Mouse (Mus musculus) embryonic facial prominence, embryonic 10.5 days (tissue): Measurements from ENCODE around the gene Gjd3. TPM values are rescaled to one million over a fixed set of nuclear protein-coding genes. Genes with fewer than 3 reads are reported as not detected.

Experiments
- DNase-seq: peaks from one replicate; pipeline ENCODE4 v3.0.0-alpha.2; 2017; ENCODE audit warnings: low spot score
- H3K27ac ChIP-seq: fragments of 300-500 bp; sonication (generic); replicated peaks from 2 replicates; pipeline ENCODE4 v1.5.1; 2016; ENCODE audit warnings: mild to moderate bottlenecking
- H3K27me3 ChIP-seq: fragments of 300-500 bp; sonication (generic); replicated peaks from 2 replicates; pipeline ENCODE4 v1.6.1; 2016; ENCODE audit warnings: low read depth, mild to moderate bottlenecking; ENCODE audit not compliant: poor library complexity, severe bottlenecking
- H3K36me3 ChIP-seq: fragments of 300-500 bp; sonication (generic); replicated peaks from 2 replicates; pipeline ENCODE4 v1.6.1; 2016; ENCODE audit warnings: mild to moderate bottlenecking, moderate library complexity
- H3K4me1 ChIP-seq: fragments of 300-500 bp; sonication (generic); 2 replicates; pipeline ENCODE4 v1.6.1; 2016
- H3K4me3 ChIP-seq: fragments of 300-500 bp; sonication (generic); 2 replicates; pipeline ENCODE4 v1.5.1; 2016; ENCODE audit warnings: mild to moderate bottlenecking, moderate library complexity
- H3K9me3 ChIP-seq: fragments of 300-500 bp; sonication (generic); 2 replicates; pipeline ENCODE4 v1.6.1; 2016; ENCODE audit warnings: mild to moderate bottlenecking
- WGBS: fragments of 180-500 bp; shearing (Covaris S2); methylation state at CpG from one replicate; pipeline ENCODE4 v1.1.7; 2016; 5-methylcytosine and 5-hydroxymethylcytosine counted together
- polyA plus RNA-seq: library from polyadenylated mRNA; unstranded; fragments of >200 nt; fragmentation: Nextera tagmentation; extraction: Ambion mirVana; gene quantifications from 2 replicates; pipeline ENCODE4 v1.2.1, GENCODE M21; 2016

The Gjd3 gene
- polyA plus RNA-seq, 1 experiment from 2014 or later, result not detected

DNA sequence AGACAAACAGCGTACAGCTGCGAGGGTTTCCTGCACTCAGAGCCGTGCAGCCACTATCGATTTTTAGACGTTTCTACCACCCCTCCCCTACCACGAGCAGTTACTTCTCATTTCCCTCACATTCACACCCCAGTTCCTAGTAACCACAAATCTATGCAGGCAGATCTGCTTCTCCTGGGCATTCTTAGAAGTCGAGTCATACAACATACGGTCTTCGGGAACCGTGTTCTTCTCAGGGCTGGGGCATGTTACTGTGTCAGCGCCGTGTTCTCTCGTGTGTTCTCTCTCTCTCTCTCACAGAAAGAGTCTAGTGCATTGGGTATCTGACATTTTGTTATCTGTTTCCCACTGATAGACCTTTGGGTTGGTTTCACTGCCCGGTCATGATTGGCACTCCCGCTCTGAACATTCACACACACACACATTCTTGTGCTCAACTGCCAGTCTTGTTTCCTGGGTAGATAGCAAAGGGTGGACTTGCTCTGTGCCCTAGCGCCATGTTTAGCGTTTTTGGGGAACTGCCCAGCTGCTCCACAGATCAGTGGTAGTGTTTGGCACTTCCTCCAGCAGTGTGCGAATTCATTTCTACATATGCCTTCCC, 34.7 kb downstream of the Gjd3 start:
- 87% methylated on average over 18 of the region's 18 CpGs for WGBS
- Histone ChIP-seq H3K27me3 (no peaks in the 10 kb centered on the region), H3K9me3 (no peaks in the 10 kb centered on the region), H3K4me1 (peaks cover 86% of the 10 kb centered on the region), H3K36me3 (peaks cover 58% of the 10 kb centered on the region), H3K4me3 (no peak overlapping the region), H3K27ac (no peak overlapping the region)
- no peak for DNase-seq

DNA sequence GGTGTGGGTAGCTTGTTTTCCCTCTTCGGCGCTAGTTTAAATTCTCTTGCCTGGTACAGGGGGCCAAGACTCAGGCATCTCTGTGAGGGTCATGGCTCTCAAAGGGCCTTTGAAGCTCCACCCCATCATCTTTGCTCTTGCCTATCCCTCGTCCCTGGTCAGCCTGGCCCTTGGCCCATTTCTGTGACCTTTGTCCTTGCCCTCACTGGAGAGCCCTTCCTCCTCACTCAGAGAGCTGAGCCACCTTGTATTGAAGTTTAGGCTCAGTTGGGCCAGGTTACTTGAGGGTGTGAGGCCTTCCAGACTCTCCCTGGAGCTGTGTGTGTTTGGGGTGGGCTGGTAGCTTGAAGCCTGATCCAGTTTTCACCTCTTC, 37.2 kb downstream of the Gjd3 start:
- Histone ChIP-seq H3K27me3 (no peaks in the 10 kb centered on the region), H3K4me3 (no peak overlapping the region), H3K27ac (peak overlapping the region; percentile 94), H3K36me3 (peaks cover 33% of the 10 kb centered on the region), H3K9me3 (no peaks in the 10 kb centered on the region), H3K4me1 (peaks cover 93% of the 10 kb centered on the region)
- WGBS, result 39% methylated on average over 3 of the region's 3 CpGs
- DNase-seq, result no peak

DNA sequence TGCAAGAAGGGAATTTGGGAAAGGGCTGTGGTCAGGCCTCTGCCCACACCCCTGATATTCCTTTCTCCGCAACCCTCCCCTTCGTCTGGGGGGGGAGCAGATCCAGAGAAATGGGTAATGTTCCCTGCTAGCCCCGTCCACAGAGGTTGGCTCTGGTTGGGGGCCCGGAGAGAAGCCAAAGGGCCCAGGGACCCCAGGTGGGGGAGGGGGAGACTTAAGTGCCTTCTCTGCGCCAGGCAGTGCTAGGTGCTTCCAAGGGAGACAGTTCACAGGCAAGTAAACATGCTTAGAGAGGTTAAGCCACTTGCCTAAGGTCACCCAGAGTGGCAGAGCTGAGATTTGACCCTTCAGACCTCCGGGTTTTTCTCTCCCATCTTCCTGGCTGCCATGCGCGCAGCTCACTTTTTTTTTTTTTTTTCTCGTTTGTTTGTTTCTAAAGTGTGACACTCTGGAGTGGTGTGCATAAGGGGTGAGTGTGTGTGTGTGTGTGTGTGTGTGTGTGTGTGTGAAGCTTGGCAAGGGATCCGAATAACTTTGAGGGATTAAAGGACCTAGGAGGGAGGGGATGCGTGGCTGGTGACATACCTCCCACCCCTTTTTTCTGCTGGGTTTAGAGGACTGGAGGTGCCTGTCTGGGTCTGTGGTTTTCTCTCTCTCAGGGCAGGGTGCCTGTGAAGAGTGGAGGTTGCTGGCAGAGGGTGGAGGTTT, 37.8 kb downstream of the Gjd3 start:
- Histone ChIP-seq H3K27me3 (no peaks in the 10 kb centered on the region), H3K27ac (peak overlapping the region; percentile 94), H3K36me3 (peaks cover 29% of the 10 kb centered on the region), H3K4me1 (peaks cover 93% of the 10 kb centered on the region), H3K9me3 (no peaks in the 10 kb centered on the region), H3K4me3 (peak overlapping the region; percentile 88)
- peak; percentile 21 for DNase-seq
- WGBS, result 22% methylated on average over 11 of the region's 11 CpGs

DNA sequence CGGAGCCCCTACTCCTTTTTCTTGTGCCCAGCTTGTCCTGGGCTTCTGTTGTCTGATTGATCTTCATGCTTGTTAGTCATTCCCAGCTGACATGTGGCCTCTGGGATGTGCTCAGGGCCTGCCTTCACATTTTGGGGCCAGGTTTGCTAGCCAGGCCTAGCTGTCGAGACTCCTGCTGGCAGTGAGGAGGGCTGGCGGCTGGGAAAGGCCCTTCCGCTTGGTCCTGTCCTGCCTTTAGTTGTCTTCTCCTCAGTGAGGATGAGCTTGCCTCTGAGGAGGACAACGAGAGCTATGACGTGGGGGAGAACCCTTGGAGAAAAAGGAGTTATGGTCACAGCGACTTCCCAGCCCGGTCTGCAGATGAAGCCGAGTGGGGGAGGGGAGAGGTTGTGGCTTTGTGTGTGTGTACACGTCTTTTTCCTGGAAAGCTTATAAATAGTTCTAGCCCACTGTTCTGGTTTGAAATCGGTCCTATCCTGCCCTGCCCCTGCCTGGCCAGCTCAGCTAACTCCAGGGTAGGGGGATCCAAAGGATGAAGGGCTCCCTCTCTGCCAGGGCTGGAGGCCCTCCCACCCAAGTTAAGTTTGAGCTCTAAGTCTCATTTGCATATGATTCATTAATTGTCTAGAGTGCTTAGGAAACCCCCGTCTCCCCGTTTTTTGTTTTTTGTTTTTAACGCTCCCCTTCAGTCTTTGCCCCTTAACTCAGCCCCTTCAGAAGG, 38.9 kb downstream of the Gjd3 start:
- Histone ChIP-seq H3K27ac (peak overlapping the region; percentile 94), H3K4me1 (peaks cover 94% of the 10 kb centered on the region), H3K27me3 (no peaks in the 10 kb centered on the region), H3K4me3 (peak overlapping the region; percentile 88), H3K36me3 (peaks cover 24% of the 10 kb centered on the region), H3K9me3 (no peaks in the 10 kb centered on the region)
- peak; percentile 23 for DNase-seq
- WGBS, result 26% methylated on average over 14 of the region's 14 CpGs

DNA sequence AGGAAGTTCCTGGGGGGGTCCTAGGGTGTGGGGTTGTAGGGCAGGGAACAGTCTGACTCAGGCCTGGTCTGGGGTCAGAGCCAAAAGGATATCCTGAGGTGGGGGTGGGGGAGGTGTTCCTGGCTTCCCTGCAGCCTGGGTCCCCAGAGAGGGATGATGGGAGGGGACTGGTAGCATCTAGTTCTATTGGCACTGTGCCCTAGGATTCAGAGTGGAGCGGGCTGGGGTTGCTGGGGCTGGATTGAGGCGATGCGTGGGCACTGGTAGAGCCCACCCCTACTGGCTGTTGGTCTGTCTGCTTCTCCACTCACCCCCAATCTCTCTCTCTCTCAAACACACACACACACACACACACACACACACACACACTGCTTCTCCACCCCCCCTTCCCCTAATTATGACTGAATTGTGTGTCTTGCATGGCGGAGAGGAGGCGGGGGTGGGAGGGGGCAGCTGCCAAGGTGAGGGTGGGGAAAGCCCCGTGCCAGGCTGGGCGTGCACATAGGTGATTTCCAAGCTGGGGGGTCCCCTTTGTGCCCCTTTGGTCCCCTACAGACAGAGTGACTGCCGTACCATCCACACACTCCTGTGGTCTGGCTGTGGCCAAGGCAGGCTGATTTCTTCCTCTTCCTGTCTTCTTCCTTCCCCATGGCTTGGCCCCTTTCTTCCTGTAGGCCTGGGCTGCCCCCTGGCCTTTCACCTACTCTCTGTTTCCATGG, 39.7 kb downstream of the Gjd3 start:
- H3K36me3 ChIP-seq, result peaks cover 23% of the 10 kb centered on the region
- H3K27ac ChIP-seq, result peak overlapping the region; percentile 94
- H3K4me3 ChIP-seq, result peak overlapping the region; percentile 88
- peaks cover 97% of the 10 kb centered on the region for H3K4me1 ChIP-seq
- DNase-seq, result peak; percentile 20
- H3K9me3 ChIP-seq, result no peaks in the 10 kb centered on the region
- WGBS, result 65% methylated on average over 8 of the region's 8 CpGs
- no peaks in the 10 kb centered on the region for H3K27me3 ChIP-seq

DNA sequence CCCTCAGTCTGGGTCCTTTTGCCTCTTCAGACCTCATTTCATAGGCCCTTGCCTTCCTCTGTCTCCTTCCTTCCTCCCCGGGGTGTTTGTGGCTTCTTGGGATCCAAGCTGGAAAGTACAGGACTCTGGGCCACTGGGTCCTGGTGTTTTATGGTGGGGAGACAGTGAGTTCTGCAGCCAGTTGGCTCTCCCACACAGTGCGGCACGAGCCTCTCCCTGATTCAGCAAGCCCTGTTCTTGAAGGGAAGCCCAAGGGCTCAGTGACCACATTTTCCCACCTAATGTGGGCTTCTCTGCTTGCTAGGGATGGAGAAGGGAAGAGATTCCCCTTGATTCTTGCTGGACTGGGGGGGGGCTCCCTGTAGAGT, 40.3 kb downstream of the Gjd3 start:
- Histone ChIP-seq H3K4me3 (peak overlapping the region; percentile 88), H3K4me1 (peaks cover 97% of the 10 kb centered on the region), H3K27ac (peak overlapping the region; percentile 94), H3K27me3 (no peaks in the 10 kb centered on the region), H3K9me3 (no peaks in the 10 kb centered on the region), H3K36me3 (peaks cover 18% of the 10 kb centered on the region)
- DNase-seq, result no peak
- 60% methylated on average over 3 of the region's 3 CpGs for WGBS

DNA sequence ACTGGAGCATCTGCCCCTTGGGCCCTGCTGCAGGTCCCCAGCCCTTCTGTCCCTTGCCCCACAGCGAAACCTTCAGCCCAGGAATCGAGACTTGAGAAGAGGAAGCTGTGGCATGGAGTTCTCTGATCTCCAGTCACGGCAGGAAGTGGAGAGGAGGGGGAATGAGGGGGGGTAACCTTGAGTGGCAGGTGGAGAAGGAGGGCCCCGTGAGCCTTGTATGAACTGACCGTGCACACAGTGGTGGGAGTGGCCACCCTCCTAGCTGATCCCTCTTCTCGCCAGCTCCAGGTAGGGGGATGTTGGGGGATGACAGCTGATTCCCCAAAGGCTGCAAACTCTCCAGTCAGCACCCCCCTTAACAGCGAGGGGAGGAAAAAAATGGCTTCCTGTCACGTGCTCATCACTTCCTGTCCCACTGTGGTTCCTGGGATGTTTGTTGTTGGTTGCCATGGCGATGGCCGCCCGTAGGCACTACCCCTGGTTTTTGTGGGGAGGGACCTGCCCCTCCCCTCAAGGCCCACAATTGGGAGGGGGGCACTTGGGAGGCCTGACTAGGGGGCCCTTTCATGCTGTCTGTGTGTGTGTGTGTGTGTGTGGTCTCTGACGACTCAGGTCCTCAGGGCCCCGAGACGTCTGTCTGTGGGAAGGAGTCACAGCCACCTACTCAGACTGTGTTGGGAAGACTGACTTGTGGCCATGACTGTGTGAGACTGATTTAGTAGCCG, 40.8 kb downstream of the Gjd3 start:
- WGBS, result 7% methylated on average over 15 of the region's 15 CpGs
- no peaks in the 10 kb centered on the region for H3K27me3 ChIP-seq
- H3K9me3 ChIP-seq, result no peaks in the 10 kb centered on the region
- peaks cover 13% of the 10 kb centered on the region for H3K36me3 ChIP-seq
- peak overlapping the region; percentile 88 for H3K4me3 ChIP-seq
- peak overlapping the region; percentile 94 for H3K27ac ChIP-seq
- H3K4me1 ChIP-seq, result peaks cover 97% of the 10 kb centered on the region
- peak; percentile 89 for DNase-seq

DNA sequence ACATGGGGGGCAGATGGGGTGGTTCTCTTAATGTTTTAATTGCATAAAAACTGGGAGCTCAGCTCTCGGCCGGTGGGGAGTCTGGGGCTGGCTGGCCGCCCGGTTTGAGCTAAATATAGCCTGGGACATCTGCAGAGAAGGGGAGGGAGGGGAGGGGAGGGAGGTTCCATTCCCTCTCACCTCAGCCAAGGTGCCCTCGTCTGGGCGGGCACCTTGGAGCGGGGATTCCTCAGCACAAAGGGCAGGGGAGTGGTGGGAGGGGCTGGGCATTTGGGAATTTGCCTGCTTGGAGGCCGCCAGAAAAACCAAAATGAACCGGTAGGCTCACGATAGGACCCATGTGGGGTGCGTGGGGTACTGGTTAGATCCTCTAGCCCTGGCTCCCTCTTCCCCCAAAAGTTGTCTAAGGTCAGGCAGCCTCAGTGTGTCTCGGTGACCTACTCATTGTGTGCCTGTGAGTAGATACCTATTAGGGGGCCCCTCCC, 41.4 kb downstream of the Gjd3 start:
- peak overlapping the region; percentile 94 for H3K27ac ChIP-seq
- DNase-seq, result peak; percentile 35
- peaks cover 100% of the 10 kb centered on the region for H3K4me1 ChIP-seq
- no peaks in the 10 kb centered on the region for H3K27me3 ChIP-seq
- 4% methylated on average over 12 of the region's 12 CpGs for WGBS
- H3K36me3 ChIP-seq, result peaks cover 12% of the 10 kb centered on the region
- H3K9me3 ChIP-seq, result no peaks in the 10 kb centered on the region
- peak overlapping the region; percentile 88 for H3K4me3 ChIP-seq

DNA sequence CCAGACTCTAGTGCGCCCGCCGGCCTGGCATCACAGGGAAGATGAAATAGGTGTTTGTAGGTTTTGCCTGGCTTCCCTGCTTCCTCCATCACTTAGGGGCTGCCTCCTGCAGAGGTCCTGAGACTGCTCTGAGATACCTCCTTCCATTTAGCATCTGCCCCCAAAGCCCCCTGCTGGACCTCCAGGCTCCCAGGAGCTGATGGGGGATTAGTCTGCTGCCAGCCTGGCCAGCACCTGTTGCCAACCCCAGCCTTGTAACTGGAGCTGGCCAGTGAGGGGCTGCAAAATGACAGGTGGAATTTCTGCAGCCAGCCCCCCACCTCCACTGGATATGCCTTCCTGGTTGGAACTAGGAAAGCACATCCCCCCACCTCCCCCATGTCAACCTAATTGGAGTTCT, 42.0 kb downstream of the Gjd3 start:
- 0 out of 2 replicates have a peak, but pooled peaks cover 1% of the 10 kb centered on the region for H3K27me3 ChIP-seq
- H3K4me3 ChIP-seq, result peak overlapping the region; percentile 88
- H3K27ac ChIP-seq, result peak overlapping the region; percentile 94
- 36% methylated on average over 3 of the region's 3 CpGs for WGBS
- H3K4me1 ChIP-seq, result peaks cover 100% of the 10 kb centered on the region
- peaks cover 10% of the 10 kb centered on the region for H3K36me3 ChIP-seq
- DNase-seq, result peak; percentile 41
- H3K9me3 ChIP-seq, result no peaks in the 10 kb centered on the region

DNA sequence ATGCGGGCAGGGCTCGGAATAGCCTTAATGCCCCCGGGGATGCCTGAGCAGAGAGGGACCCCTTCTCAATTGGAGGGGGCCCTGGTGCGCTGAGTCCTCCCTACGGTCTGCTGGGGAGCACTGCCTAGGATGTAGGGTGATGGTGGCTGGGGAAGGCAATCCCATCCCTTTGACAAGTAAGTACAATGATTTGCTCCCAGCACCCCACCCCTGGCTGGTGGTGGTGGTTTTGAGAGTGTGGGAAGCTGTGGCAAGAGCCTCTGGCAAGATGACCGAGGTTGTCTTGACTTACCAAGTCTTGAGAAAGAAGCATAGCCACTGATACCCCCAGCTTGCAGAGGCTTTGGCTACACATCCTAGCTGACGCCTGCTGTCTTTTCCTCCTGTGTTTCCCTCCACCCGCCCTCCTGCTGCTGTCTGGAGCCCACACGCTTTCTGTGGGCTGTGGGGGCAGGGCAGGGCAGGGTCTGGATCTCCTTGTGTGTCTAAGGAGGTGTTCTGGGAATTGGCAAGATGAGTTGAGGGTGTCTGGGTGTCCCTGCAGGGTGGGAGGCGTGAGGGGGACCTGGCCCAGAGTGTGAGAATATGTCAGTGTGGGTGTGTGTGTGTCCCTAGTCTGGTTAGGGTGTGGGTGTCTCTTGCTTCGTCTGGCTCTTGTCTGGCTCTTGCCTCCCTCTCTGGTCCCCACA, 42.7 kb downstream of the Gjd3 start:
- peaks cover 11% of the 10 kb centered on the region for H3K36me3 ChIP-seq
- no peaks in the 10 kb centered on the region for H3K9me3 ChIP-seq
- peak overlapping the region; percentile 94 for H3K27ac ChIP-seq
- H3K27me3 ChIP-seq, result peaks cover 8% of the 10 kb centered on the region; the same call in 1 of the 2 replicates
- peaks cover 100% of the 10 kb centered on the region for H3K4me1 ChIP-seq
- DNase-seq, result peak; percentile 13
- 44% methylated on average over 11 of the region's 11 CpGs for WGBS
- peak overlapping the region; percentile 88 for H3K4me3 ChIP-seq

DNA sequence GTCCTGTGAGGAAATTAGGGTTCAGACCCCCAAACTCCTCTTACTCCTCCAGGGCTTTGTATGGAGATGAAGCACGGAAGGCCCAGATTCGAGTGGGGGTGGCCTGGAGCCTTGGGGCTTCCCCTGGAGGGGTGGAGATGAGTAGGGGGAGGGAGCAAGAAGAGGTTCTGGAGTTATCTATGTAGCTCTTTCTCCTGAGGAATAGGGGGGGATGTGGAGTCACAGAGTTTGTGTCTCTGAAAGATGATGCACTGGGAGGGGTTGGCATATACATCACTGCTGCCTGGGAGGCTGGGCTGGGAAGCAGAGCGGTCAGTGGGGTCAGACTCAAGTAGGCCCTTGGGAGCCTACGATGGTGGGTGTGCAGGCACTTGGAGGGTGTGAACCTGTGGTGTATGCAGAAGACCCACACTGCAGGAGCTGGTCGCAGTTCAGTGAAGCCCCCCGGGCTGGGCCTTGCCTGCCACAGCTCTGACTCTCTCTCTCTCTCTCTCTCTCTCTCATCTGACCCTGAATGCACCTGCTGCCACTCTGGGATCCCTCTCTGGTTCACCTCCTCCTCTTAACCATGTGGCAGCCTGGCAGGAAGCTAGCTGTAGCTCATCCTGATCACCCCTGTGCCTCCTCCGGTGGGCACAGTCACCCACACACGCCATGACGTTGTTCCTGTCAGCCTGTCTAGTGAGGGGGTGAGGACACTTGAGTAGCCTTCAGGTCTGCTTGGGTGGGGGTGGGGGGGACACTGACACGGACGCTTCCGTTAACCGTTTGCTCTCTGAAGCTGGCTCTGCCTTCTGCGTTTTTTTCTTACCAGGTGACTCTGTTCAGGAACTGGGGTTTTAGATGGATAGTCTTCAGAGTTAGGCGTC, 43.5 kb downstream of the Gjd3 start:
- Histone ChIP-seq H3K9me3 (no peaks in the 10 kb centered on the region), H3K36me3 (peaks cover 15% of the 10 kb centered on the region), H3K4me3 (peak overlapping the region; percentile 88), H3K4me1 (peaks cover 99% of the 10 kb centered on the region), H3K27me3 (peaks cover 8% of the 10 kb centered on the region; the same call in 1 of the 2 replicates), H3K27ac (peak overlapping the region; percentile 94)
- no peak for DNase-seq
- WGBS, result 46% methylated on average over 15 of the region's 15 CpGs
